Mouse (Mus musculus) cerebral cortex, adult 2 months (tissue): Measurements from ENCODE around the gene Spp2.

Experiments
- WGBS: fragments of 180-500 bp; shearing (Covaris S2); methylation state at CpG from one replicate; pipeline ENCODE4 v1.1.7; 2018; 5-methylcytosine and 5-hydroxymethylcytosine counted together

Gene Spp2

DNA sequence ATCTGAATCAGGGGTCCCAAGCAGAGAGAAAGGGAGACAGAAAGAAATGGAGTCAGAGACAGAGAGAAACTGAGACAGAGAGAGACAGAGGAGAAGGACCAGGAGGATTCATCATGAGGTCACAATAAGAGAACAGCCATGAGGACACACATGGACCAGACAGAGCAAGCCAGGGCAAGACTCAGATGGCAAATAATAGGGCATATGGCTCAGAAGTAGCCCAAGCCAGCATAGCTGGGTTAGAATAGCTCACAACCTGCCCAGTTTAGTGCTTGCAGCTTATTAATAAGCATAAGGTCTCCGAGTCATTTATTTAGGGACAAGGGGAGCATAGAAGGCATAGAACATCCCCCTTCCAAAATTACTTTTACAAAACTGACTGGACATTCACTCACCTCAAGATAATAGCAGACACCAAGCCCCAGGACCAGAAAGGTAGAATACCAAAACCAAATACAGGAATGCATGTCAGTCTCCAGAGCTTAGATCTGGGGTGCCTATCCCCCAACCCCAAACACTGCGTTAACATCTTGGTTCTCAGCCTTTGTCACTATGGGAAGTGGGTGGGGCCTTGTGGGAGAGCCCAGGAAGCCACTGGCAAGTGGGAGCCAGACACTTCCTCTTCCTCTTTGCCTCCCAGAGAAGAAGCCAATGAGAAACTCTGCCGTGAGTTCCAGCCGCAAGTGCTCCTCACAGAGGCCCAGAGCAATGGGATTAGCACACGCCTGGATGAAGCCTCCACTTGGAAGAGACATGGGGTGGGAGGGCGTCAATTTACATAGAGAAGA, 26.5 kb downstream of the Spp2 start:
- 66% methylated on average over 6 of the region's 6 CpGs for WGBS

DNA sequence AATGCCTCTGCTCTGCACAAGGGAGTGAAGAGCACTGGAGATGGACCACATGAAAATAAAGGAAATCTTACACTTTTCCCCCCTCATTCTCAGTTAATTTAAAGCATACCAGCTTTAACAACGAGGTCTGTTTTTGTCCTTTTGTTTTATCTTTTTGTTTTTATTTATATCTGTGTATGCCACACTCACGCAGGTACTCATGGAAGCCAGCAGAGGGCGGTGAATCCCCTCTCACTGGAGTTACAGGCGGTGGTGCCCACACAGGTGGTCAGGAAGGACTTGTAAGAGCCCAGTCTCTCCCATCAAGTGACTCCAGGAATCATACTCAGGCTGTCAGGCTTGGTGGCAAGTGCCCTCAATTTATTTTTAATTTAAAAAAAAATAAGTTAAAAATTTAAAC, 27.3 kb downstream of the Spp2 start:
- WGBS: 71% methylated on average over 4 of the region's 4 CpGs

DNA sequence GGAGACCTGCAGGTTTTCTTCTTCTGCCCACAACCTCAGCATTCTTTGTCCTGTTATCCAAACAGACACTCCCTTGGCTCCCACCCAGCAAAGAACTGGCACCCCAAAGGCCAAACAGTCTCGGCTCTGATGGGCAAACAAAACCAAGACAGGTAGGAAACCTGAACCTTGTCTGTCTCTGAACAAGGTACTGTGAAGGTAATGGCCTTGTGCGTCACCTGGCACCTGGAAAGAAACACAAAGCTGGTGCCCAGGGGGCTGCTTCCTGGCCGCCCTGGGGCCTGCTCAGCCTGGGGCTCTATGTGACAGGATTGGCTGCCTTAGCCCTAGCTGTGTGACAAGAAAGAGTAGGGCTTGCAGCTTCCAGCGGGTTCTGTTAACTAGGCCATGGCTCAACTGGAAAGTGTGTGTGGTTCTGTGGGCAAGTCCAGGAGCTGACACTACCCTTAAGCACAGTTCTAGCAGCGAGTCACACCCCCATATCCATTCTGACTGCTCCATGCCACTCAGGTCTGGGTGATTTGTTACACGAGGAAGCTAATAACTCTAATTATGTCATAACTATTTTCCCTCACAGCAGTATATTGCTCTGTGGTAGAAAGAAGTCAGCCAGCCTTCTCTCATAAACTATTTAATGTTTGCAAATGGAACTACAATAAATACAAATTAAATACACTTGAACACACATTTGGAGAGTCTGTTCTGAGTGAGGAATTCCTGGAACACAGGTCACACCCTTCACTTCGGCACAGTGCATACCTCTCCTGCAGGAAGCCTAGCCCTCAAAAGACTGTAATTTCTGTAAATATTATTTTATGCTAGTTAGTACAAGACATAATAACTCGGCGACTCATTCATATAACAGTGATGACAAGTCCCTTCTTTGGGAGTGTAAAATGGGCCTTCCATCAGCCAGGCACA, 30.7 kb downstream of the Spp2 start:
- WGBS: 78% methylated on average over 9 of the region's 9 CpGs

DNA sequence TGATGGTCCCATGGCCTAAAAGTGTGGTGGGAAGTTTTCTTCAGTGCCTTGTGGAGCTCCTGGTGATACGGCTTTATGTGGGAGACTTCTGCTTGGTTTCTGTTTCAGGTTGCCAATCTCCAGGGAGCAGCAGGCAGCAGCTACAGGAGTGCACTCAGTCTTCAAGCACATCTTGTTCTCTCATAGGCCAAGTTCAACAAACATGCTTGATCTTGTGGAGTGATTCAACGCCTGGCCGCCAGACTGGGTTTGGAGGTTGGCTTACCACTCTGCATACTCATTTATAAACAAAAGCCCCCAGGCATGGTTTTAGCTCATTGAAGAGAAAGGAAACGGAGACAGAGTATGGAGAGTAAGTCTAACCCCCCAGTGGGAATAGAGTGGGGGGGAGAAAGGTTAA, 36.6 kb downstream of the Spp2 start:
- WGBS: 67% methylated on average over 4 of the region's 4 CpGs

DNA sequence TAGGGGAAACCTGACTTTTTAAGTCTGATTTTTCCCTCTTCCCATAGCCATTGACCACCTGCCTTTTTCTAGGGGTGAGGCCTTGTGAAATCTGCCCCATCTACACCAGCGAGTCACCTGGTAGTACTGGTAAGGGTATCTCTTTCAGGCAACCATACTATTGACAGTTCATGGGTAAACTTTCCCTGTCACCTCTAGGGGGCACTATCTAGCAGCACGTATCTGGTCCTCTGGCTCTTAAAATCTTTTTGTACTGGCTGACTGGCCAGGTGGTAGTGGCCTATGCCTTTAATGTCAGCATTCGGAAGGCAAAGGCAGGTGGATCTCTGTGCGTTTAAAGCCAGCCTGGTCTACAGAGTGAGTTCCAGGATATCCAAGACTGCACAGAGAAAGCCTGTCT, 38.6 kb downstream of the Spp2 start:
- WGBS: 73% methylated on average over 4 of the region's 4 CpGs

DNA sequence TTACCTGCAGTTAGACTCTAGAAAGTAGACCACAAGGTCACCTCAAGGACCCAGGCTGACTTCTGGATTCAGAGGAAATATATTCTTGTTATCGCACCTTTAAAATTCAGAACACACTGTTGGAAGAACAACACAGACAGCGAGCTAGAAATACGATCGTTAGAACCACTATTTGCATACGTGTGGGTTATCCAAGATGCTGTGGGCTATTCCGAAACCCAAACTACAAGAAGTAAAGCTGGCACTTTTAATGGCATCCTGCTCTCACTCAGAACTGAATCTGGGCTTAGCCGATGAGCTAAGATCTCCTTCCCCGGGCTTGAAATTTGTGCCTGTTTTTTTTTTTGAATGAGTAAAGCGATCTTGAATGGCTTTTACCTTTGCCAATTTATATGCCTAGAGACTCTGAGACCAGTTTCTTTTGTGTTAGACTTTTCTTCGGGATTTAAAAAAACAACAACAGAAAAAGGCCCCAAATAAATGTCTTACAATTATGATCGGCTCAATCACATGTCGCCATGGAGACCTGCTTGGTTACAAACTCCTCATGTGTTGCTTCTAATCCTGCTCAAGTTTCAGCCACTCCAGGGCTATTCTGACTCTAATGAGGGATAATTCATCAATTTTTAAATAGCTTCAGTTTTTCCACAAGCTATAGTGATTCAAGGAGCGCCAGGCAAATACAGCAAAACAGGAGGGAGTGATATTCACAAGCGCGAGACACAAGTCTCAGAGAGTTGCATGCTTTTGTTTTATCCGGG, 39.7 kb downstream of the Spp2 start:
- WGBS: 31% methylated on average over 16 of the region's 16 CpGs

DNA sequence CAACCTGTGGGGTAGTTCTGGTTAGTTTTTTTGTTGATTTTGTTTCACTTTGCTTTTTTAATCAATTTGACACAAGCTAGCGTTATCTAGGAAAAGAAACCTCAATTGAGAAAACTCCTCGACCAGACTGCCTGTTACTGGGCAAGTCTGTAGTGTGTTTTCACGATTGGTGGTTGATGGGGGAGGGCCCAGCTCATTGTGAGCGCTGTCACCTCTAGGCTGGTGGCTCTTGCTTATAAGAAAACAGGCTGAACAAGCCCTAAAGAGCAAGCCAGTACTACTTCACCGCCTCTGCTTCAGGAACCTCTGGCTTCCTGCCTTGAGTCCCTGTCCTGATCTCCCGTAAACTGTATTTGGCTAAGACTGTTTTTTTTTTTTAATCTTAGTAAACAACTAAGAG, 40.7 kb downstream of the Spp2 start:
- WGBS: 36% methylated on average over 6 of the region's 6 CpGs

DNA sequence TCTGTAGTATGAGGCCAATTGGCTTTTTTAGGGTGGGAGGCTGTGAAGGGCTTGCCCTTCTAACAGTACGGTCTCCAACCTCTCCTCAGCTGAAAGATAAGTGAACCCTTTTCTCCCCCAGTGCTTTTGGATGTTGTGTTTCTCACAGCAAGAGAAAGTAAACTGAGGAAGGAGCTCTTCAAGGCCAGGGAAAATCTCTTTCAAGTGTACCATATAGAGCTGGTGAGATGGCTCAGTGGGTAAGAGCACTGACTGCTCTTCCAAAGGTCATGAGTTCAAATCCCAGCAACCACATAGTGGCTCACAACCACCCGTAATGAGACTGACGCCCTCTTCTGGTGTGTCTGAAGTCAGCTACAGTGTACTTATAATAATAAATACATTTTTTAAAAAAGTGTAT, 41.3 kb downstream of the Spp2 start:
- WGBS: 96% methylated on average over 3 of the region's 3 CpGs

DNA sequence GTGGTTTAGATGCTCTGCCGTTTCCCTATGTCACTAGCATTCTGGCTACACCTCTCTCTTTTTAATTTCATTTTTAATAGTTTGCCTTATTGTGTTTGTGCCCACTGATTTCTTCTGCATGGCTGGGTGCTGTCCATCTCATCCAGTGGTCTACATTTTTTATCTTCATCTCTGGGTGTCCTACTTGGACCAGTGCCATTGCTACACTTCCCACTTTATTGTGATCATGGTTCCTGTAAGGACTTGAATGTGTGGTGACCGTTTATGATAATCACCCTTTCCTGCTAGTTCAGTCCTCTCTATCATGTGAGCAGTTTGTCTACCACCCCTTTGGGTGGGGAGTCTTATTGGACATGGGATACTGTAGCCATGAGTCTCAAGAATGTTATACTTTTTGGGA, 43.0 kb downstream of the Spp2 start:
- WGBS: 78% methylated on average over 2 of the region's 2 CpGs

DNA sequence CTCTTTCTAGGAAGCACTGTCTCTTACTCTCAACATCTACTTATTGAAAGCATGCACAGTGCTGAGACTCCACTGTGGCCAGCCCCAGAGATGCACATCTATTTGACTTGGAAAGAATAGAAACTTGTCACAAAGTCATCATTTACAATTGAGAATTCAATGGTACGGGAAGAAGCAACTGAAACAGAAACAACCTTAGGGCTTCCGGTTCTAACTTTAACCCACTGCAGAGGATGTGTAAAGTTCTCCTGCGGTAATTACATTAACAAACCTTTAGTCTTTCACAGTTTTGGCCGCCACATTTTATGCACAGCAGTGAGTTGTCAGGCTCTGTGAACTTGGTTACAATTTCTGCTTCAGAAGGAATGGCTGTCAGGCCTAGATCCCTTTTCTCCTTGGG, 43.9 kb downstream of the Spp2 start:
- WGBS: 72% methylated on average over 4 of the region's 4 CpGs

DNA sequence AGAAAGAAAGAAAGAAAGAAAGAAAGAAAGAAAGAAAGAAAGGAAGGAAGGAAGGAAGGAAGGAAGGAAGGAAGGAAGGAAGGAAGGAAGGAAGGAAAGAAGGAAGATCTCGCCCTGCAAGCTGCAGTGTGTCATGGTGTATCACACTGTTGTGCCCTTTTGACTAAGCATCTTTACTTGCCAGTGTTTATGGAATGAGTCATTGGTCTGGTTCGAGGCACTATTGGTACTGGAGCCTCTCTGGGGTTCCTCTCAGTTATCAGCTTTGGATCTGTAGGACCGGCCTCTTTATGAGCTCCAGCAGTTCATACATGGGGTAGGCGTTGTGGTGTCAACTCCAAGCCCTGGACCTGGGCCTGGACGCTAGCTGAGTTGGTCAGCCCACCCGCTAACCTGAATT, 45.4 kb downstream of the Spp2 start:
- WGBS: 90% methylated on average over 6 of the region's 6 CpGs

DNA sequence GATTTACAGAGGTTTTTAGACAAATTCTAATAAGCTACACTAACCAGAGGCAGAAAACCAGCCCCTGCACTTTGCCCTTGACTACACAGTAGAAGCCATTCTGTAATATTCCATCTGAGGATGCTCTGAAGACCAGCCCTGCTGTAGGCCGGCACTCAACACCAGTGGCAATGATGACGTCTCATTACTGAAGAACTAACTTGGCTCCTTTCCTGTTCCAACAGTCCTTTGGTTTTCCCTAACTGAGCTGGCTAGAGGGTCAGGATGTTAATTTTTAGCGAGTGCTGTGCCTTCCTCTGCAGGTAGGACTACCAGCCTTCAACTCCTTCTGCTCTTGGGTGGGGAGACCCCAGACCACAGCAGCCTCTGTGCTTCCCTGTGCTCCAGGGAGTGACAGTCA, 47.9 kb downstream of the Spp2 start:
- WGBS: 62% methylated on average over 3 of the region's 3 CpGs

DNA sequence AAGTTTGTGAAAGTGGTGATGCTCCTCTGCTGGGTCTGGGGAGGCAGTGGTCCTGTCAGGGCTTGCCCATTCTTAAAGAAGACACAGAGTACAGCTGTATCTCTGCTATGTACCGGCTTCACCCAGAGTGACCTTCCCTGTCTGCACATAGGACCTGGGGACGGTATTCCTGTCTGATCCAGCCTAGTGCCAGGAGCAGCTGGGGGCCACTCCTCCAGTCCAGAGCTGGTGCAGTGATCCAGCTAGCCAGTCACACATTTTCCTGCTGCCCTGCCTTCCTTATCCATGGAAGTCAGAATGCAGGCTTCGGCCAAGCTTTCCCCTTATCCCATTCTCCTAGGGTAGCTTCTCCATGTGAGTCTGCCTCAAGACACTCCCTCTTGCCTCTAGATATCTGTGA, 49.0 kb downstream of the Spp2 start:
- WGBS: 93% methylated on average over 3 of the region's 3 CpGs

DNA sequence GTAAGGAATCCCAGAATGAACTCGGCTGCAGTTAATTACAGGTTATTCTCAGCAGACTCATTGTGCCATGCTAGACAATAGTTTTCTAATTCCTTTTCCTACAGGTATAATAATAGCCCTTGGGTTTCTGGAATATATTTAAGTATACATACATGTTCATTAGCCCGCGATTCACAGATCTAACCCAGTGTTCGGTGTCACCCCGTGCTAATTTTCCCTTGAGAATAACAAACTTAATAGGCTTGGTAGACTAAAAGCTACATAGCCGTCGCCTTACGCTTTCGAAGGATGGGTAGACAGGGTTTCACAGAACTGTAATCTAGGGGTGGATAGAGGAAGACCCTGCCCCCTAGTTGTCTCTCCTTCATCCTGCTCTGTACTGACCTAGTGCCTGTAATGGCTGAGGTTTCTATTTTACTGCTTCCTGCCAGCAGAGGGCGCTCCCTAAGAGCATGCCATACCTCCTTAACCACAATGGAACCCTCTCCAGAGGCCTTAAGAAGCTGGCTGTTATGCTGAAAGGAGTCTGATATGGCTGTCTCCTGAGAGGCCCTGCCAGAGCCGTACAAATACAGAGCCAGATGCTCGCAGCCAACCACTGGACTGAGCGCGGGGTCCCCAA, 49.8 kb downstream of the Spp2 start:
- WGBS: 63% methylated on average over 14 of the region's 14 CpGs

DNA sequence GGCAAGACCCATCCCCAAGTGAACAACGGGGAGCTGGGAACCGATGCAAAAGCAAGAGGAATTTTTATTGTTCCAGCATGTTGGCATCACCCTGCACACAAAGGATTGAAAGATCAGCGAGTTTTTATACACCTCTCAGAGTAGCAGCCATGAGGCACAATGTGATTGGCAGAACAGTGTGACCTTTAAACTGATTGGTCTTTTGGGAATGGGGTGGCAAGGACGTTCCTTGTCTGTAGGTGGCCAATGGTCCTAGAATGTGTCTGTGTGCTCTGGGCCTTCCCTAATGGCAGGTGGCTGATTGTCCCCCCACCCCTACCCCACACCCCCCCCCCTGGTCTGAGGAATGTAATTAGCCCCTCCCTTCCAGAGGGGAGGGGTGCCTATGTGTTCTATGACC, 52.4 kb downstream of the Spp2 start:
- 92% methylated on average over 4 of the region's 4 CpGs for WGBS

DNA sequence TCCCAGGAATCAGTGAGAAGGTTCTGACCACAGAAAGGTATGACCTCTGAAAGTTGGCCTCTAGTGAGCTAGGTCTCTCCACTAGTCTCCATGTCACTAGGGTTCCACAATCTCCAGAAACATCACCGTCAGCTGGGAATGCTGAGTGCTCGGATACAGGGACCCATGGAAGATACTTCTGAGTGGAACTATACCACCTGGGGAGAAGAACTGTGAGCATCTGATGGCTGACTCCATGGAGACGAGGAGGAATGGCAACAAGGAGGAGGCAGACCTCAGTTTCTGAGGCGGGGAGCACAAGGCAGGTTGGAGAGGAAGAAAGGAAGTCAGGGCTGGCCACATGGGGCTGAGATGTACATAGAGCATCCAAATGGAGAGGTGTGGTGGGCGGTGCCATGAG, 52.9 kb downstream of the Spp2 start:
- 80% methylated on average over 5 of the region's 5 CpGs for WGBS

DNA sequence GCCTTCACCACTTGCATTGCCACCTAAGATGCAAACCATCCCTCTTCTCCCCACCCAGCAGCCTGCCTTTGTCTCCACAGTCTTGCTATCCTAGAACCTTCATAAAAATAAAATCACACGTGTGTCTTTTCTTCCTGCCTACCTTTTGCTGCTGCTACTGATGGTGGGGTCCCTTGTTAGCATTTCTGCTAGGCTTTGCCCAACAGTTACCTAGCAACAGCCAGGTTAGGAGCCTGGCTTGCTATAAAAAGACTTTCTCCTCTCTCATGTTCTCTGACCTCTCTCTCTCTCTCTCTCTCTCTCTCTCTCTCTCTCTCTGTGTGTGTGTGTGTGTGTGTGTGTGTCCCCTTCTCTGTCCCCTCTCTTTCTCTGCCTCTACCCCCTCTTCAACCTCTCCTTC, 54.3 kb downstream of the Spp2 start:
- WGBS: 24% methylated on average over 1 of the region's 1 CpGs

DNA sequence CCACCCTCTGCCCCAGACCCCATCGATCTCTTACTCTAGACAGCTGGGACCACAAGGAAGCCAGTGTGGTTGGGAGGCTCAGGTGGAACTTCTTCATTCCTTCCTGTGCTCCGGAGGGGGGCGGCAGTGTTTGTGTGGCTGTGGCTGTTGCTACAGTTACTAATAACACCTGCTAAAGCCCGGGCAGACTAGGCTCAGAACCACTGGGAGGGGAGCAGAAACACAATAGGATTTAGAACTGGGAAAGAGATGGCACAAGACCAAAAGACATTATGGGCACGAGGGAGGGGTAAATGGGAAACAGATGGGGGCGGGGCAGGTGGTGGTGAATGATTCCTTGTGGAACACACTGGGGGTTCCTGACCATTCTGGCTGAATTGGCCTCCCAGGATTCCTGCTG, 55.7 kb downstream of the Spp2 start:
- 45% methylated on average over 6 of the region's 6 CpGs for WGBS

DNA sequence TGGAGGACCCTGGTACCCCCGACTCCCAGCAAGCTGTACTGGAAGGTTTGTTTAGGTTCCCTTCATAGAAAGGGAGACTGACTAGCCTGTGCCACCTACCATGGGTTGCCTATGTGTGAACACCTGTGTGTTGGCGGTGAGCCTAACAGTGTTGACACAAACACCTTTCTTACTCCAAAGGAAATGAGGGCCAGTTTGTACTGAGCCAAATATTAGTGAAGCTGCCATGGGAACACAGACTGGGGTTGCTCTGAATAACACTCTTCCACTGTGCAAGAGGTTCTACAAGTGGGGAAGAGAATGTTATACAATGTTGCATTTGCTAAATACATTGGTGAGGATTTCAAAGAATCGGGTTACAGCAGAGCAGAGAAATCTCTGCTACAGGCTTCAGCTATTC, 56.5 kb downstream of the Spp2 start:
- WGBS: 88% methylated on average over 3 of the region's 3 CpGs

DNA sequence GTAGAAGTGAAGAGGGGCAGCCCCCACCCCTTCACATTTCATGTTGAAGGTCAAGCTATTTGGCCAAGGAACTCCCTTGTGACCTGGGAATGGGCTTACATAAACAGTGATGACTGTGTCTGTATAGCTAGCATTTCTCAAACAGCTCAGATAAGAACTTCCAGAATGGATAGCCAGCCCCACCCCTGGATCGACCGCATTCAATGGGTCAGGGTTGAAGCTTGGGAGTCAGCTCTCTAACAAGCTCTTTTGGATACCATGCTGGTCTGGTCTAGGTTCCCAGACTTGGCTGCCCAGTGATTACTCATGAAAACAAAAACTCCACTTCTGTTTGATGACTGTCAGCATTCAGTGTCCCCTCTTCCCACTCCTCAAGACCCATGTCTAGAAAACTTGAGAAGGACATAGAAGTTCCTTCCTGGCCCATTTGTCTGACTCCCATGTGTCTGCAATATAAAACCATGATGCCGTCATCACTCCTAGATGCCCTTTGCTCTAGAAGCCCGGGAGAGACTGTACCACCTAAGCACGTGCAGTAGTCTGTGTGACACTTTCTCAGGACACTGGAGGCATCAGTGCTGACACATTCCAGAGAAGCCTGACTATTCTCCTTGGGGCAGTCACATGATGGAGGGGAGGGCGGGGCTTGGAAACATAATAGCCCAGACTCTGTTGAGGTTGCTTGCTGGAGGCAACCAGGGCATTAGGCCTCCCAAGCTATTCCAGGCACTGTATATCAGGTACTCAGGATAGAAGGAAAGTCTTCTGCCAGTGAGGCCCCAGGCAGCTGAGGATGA, 57.5 kb downstream of the Spp2 start:
- WGBS: 91% methylated on average over 6 of the region's 6 CpGs

DNA sequence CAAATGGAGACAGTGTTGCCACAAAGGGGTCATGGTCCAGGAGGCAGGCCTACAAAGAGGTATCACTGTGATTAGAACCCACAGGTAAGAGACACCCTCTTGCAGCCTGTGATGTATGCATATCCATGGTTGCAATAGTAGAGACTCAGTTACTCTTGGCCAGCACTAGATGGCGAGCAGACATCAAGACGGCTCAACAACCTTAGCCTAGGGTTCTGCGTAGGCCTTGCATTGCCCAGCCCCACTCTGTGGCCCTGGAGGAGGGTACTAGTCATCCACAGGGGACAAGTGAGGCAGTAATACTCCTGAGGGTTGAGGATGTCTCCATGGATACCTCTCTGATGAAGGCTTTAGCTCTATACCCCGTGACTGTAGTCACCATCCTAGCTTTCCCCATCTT, 59.0 kb downstream of the Spp2 start:
- 74% methylated on average over 4 of the region's 4 CpGs for WGBS
